Mouse (Mus musculus) kidney, adult 2 months (tissue): Measurements from ENCODE around the gene Lrtm2.

ENCODE experiments used
- CTCF ChIP-seq: fragments of 200-500 bp; conservative IDR thresholded peaks from 2 replicates; pipeline ENCODE4 v1.5.1; 2011; ENCODE audit warnings: low read depth, mild to moderate bottlenecking, control low read depth, low read length, moderate library complexity, mixed read lengths; ENCODE audit not compliant: insufficient read depth, insufficient read length
- POLR2A ChIP-seq: fragments of 200-500 bp; IDR thresholded peaks from one replicate; pipeline ENCODE4 v1.6.1; 2011; ENCODE audit warnings: low read depth, low read length, control low read depth

DNA sequence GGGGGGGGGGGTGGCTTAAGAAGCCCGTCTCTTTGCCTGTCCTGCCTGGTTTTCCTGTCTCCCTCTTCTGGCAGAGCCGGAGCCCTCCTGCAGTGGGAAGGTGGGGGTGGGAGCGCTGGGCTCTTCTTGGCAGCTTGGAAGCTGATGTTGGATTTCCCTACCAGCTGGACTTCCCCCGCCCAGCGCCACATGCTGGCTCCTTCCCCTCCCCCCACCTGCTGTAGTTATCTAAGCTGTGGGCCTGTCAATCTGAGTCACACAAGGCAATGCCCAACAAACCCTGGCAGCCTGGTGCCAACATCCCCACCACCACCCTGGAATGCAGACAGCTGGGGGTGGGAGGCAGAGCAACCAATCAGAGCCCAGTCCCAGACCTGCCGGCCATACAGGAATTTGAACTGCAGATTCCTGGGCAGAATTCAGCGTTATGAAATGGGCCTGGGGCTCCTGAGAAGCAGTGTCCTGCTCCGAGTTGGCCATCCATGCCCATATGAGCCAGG is 1.3 kb downstream of the Lrtm2 start:
- no peak for TF ChIP-seq CTCF
- no peak for TF ChIP-seq POLR2A
